Comparison of ENCODE assay signal across 9 mouse cellular contexts in the genomic region with DNA sequence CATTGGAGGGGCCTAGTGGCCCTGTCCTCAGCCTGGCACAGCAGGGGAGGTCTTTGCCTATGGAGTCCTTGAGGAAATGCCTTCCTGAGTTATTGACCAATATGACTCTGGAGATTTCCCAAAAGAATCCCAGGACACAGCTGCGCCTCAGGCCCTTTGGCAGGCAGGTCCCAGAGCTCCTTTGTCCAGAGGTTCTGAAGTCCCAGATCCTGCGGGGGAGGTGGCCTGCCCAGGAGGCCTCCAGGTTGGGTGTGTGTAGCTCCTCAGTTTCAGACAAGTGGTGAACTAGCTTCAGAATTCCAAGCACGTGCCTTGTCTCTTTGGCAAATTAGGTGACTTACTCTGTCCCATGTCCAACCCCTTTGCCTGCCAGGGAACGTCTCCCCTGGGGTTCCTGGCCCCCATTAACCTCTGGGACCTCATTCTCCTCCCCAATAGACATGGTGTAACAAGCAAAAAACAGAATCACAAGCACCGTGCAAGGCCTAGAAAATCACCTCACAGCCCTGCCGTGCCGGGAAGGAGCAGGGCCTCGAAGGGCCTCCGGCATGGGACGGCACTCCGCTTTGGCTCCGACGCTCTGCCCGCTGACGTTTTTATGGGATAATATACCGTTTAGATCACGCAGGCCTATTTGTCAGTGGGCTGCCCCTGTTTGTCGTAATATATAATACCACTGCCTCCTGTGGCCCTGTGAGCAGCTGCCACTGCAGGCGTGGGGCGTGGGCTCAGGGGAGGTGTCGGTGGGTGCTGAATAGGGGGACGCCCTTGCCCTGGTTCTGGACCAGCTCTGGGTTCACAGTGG. TPM values are rescaled to one million over a fixed set of nuclear protein-coding genes. Genes with fewer than 3 reads are reported as not detected.
DNase-seq lines count a peak whose midpoint lies in the region; ATAC-seq and TF ChIP-seq lines count a peak whose summit lies in the region.
"Had no signal": no experiment of that assay in that cellular context is flagged by ENCODE, and none has a peak within 500 bp of the region (broad histone marks: within the 10 kb centered on the region; RNA-seq: fewer than 3 reads in every experiment).

No protein-coding gene starts in this region.

- H3K4me1 ChIP-seq in heart, embryonic 12.5 days (replicated peaks) = peaks cover 88% of the 10 kb centered on the region
- peaks cover 87% of the 10 kb centered on the region for H3K4me1 ChIP-seq in limb, embryonic 15.5 days

- H3K27ac ChIP-seq in heart, embryonic 12.5 days (ENCODE audit: poor library complexity, severe bottlenecking) = peak overlapping the region; percentile 9
- peak overlapping the region; percentile 87 for H3K27ac ChIP-seq in limb, embryonic 15.5 days
- H3K27ac ChIP-seq in left cerebral cortex, adult 2 months = no peak overlapping the region
- H3K27ac ChIP-seq: macrophage had no signal

- intact Hi-C loops in left cerebral cortex, adult 2 months (cut with DNase I) = loop anchor here (2.0 kb wide), 1 partner anchor 16 kb away; no protein-coding TSS in a partner anchor

- H3K36me3 ChIP-seq in heart, embryonic 12.5 days = no peaks in the 10 kb centered on the region
- no peaks in the 10 kb centered on the region for H3K36me3 ChIP-seq in limb, embryonic 15.5 days

- 75% methylated on average over 22 of the region's 22 CpGs for WGBS in heart, embryonic 12.5 days
- WGBS in limb, embryonic 15.5 days = 19% methylated on average over 22 of the region's 22 CpGs

- no peak for TF ChIP-seq CTCF in left cerebral cortex, adult 2 months (IDR thresholded peaks at IDR 0.05)

- no peak overlapping the region for H3K4me2 ChIP-seq in heart, embryonic 12.5 days
- 0 out of 2 replicates have a peak overlapping the region, but pooled peaks have one; percentile 12 for H3K4me2 ChIP-seq in limb, embryonic 15.5 days

- peak; percentile 40 for DNase-seq in gastrocnemius, postnatal 25 days
- no peak for DNase-seq in gastrocnemius, adult 8-10 months (ENCODE audit: low spot score in 2 of 2)
- DNase-seq in R1 (ENCODE audit: low read depth, low spot score) = peak; percentile 33
- DNase-seq in cerebellum, adult 9-10 months = no peak
- no peak for DNase-seq in left cerebral cortex, adult 2 months (ENCODE audit: extremely low spot score in 1 of 2, low spot score in 2 of 2)

- no peak overlapping the region for H3K4me3 ChIP-seq in heart, embryonic 12.5 days
- no peak overlapping the region for H3K4me3 ChIP-seq in limb, embryonic 15.5 days
- no peak overlapping the region for H3K4me3 ChIP-seq in left cerebral cortex, adult 2 months

- H3K9ac ChIP-seq in heart, embryonic 12.5 days = peak overlapping the region; percentile 40; the same call in 1 of the 2 replicates
- H3K9ac ChIP-seq in limb, embryonic 15.5 days = no peak overlapping the region

- H3K27me3 ChIP-seq in heart, embryonic 12.5 days (replicated peaks) = no peaks in the 10 kb centered on the region
- no peaks in the 10 kb centered on the region for H3K27me3 ChIP-seq in limb, embryonic 15.5 days

- H3K9me3 ChIP-seq in heart, embryonic 12.5 days (replicated peaks) = no peaks in the 10 kb centered on the region
- no peaks in the 10 kb centered on the region for H3K9me3 ChIP-seq in limb, embryonic 15.5 days

- ATAC-seq in heart, embryonic 12.5 days (ENCODE audit: insufficient number of reproducible peaks, low FRiP score) = no peak
- ATAC-seq in limb, embryonic 15.5 days (ENCODE audit: insufficient number of reproducible peaks, low FRiP score, low TSS enrichment, low read depth) = no peak
- ATAC-seq in frontal cortex, adult (ENCODE audit: low TSS enrichment) = no peak

RNA-seq across cellular contexts. Expression of a gene that starts 10.2 kb away (rescaled TPM):
- total RNA-seq in gastrocnemius, postnatal 25 days (2021) = 1 to 10 TPM; 3.2 to 4.7 TPM
- total RNA-seq in gastrocnemius, adult 8-10 months (2022) = 1 to 10 TPM; 3.6 to 5.8 (median 4.7) TPM
- polyA plus RNA-seq in heart, embryonic 12.5 days (2016; fragmentation: Nextera tagmentation; extraction: Ambion mirVana) = 6.5 and 7.6 TPM in 2 replicates
- polyA plus RNA-seq in limb, embryonic 15.5 days (2015; fragmentation: Nextera tagmentation; extraction: Ambion mirVana) = 5.8 and 6.7 TPM in 2 replicates
- total RNA-seq in left cerebral cortex, adult 2 months (2021) = 10 to 100 TPM; 20.6 to 21.3 TPM

Comparison
In these comparisons a context has a peak if more than half of its experiments do, and no peak if none do; other contexts are left out.
1. DNase-seq: peak in gastrocnemius, postnatal 25 days (single experiment) and R1 (single experiment); none in gastrocnemius, adult 8-10 months (0 of 2), cerebellum, adult 9-10 months (single experiment) and left cerebral cortex, adult 2 months (0 of 2).